Mouse (Mus musculus): Measurements from ENCODE around the gene Stk32b.

DNA sequence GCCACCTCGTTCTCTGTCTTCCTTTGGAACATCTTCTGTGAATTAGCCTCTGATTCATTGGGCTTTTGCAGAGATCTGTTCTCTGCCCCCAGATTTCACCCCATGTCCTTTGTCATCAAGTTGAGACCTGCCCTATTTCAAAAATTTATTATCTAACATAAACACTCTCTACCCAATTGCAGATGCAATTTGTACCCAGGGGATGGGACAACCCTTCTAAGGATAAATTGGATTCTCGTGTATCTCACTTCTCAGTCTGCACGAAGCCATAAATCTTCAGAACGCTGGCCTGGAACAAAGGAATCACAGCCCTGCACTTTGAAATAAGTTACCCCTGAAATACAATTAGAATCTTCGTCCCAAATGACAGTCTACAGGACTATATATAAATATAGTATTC is 191.6 kb downstream of the Stk32b start:
- TF ChIP-seq CTCF (IDR thresholded peaks at IDR 0.05; ENCODE audit: borderline replicate concordance, insufficient read depth, low read length) (no peak), POLR2A (IDR thresholded peaks at IDR 0.05; ENCODE audit: low read depth, low read length) (no peak)
